Mouse (Mus musculus) cerebellum, adult 2 months (tissue): ENCODE data around the gene Gm49711. TPM values are rescaled to one million over a fixed set of nuclear protein-coding genes. Genes with fewer than 3 reads are reported as not detected.

Experiments used
- DNase-seq, 2 experiments: peaks; one replicate each; pipeline ENCODE4 v3.0.0; 2021
- H3K27ac ChIP-seq: fragments of 200-500 bp; 2 replicates; pipeline ENCODE4 v1.5.1; 2012; ENCODE audit warnings: low read length, control low read depth, inconsistent platforms; ENCODE audit not compliant: insufficient read depth
- H3K27me3 ChIP-seq: fragments of 200-500 bp; 2 replicates; pipeline ENCODE4 v1.6.1; 2012; ENCODE audit warnings: inconsistent platforms, mild to moderate bottlenecking, low read length, moderate library complexity; ENCODE audit not compliant: control insufficient read depth, insufficient read depth
- H3K4me1 ChIP-seq: fragments of 200-500 bp; 2 replicates; pipeline ENCODE4 v1.6.1; 2011; ENCODE audit warnings: low read length; ENCODE audit not compliant: control insufficient read depth, insufficient read depth
- H3K4me3 ChIP-seq: fragments of 200-500 bp; replicated peaks from 2 replicates; pipeline ENCODE3; 2011; ENCODE audit warnings: mild to moderate bottlenecking, low read depth, low read length, control low read depth; ENCODE audit not compliant: insufficient read depth
- CTCF ChIP-seq: fragments of 200-500 bp; IDR thresholded peaks from 2 replicates; pipeline ENCODE4 v1.5.1; 2011; ENCODE audit warnings: low read depth, mild to moderate bottlenecking, control low read depth, low read length, moderate library complexity, borderline replicate concordance; ENCODE audit not compliant: insufficient read depth
- POLR2A ChIP-seq: fragments of 200-500 bp; IDR thresholded peaks from 2 replicates; pipeline ENCODE4 v1.6.1; 2011; ENCODE audit warnings: low read length, control low read depth, borderline replicate concordance; ENCODE audit not compliant: insufficient read depth
- WGBS: fragments of 180-500 bp; shearing (Covaris S2); methylation state at CpG from one replicate; pipeline ENCODE4 v1.1.7; 2018; 5-methylcytosine and 5-hydroxymethylcytosine counted together
- polyA plus RNA-seq: library from polyadenylated mRNA; depleted of rRNA; stranded (reverse); fragments of >200 nt; gene quantifications from 2 replicates; pipeline ENCODE4 v1.2.3, GENCODE M21; 2012; rRNA removed

Gene Gm49711
- polyA plus RNA-seq = 0.38 TPM in 2 replicates

DNA sequence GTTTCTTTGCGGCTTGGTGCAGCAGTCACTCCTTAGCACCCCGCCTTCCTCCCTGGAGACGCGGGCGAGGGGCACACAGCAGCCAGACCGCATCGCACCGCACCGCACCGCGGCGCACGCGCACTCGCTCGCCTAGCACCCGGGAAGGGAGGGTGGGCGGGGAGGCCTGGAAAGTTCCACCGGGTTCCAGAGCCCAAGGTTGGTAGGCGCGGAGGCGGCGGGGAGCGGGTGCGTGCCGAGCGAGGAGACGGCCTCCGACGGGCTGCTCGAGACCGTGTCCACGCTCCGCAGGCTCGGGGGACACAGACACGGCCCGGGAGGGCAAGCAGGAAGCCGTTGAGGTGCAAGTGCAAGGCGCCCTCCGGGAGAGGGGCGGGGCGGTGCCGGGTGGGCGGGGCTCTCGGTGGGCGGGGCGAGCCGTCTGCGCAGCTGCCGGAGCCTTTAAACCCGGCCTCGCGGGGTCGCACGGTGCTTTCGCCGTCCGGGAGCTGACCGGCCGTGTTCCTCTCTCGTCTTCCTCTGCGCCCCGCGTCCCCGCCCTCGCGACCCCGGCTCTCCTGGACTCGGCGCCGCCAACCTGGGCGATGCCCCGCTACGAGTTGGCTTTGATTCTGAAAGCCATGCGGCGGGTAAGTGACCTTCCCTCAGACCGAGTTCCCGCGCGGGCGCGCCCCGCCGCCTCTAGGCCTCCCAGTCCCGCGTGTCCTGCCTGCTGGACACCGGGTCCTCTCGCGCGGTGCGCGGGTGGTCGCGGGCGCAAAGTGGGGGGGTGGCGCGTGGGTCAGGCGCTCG, at the start of gene Gm49711, which contains the start of the genes Mrps6 and Slc5a3:
Gm49711 (plus strand) TSS at position 465 of the 792 bp plus-strand sequence.
Mrps6 (plus strand) TSS at position 419 of the 792 bp plus-strand sequence.
Slc5a3 (plus strand) TSS at position 471 of the 792 bp plus-strand sequence.
- no peaks in the 10 kb centered on the region for H3K27me3 ChIP-seq
- TF ChIP-seq CTCF (no peak), POLR2A (peak; percentile 98)
- peak; percentile 87 to 94 for DNase-seq
- H3K4me3 ChIP-seq = peak within 1 kb of the TSS; percentile 98
- peak within 1 kb of the TSS; percentile 93 for H3K27ac ChIP-seq
- H3K4me1 ChIP-seq = peaks cover 6% of the 10 kb centered on the region
- WGBS = under 1% methylated on average over 95 of the region's 99 CpGs

DNA sequence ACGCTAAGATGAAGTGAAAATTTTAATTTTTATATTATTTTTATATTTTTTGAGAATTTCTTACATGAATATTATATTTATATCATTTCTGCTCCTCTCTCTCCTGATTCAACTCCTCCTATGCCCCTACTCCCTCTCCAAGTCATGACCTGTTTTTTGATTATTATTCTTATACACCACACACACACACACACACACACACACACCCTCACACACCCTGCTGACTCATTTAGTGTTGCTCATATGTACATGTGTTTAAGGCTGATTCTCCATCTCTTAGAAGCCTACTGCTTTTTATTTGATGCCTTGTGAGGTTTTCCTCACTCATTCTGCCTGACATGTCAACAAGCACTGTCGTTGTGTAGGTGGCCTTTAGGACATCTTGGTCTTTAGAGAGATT, 48.5 kb upstream of the Gm49711 start:
- no peaks in the 10 kb centered on the region for H3K4me1 ChIP-seq
- no peak for DNase-seq
- no peaks in the 10 kb centered on the region for H3K27me3 ChIP-seq
- 97% methylated on average over 2 of the region's 2 CpGs for WGBS
- H3K4me3 ChIP-seq = no peak overlapping the region
- TF ChIP-seq POLR2A (no peak), CTCF (no peak)
- no peak overlapping the region for H3K27ac ChIP-seq

DNA sequence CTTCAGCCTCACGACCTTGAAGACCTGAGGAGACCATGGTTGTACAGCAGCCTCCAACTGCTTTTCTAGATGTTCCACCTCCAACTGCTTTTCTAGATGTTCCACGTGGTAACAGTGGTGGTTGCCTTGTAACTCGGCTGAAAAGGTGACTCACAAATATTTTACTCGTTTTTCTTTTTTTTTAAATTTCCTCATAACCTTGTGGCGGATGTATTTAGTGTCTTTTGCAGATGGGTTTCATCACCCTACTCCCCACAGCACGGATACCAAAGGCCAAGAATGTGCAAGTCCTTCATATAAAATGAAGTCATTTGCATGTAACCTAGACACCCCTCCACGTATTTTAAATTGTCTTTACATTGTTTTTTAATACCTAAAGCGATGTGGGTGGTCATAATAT, 41.3 kb upstream of the Gm49711 start:
- 93% methylated on average over 8 of the region's 8 CpGs for WGBS
- Histone ChIP-seq H3K27ac (no peak overlapping the region), H3K4me3 (no peak overlapping the region), H3K27me3 (no peaks in the 10 kb centered on the region; the same call in 1 of the 2 replicates), H3K4me1 (no peaks in the 10 kb centered on the region)
- no peak for DNase-seq
- no peak for TF ChIP-seq POLR2A
- TF ChIP-seq CTCF = no peak

DNA sequence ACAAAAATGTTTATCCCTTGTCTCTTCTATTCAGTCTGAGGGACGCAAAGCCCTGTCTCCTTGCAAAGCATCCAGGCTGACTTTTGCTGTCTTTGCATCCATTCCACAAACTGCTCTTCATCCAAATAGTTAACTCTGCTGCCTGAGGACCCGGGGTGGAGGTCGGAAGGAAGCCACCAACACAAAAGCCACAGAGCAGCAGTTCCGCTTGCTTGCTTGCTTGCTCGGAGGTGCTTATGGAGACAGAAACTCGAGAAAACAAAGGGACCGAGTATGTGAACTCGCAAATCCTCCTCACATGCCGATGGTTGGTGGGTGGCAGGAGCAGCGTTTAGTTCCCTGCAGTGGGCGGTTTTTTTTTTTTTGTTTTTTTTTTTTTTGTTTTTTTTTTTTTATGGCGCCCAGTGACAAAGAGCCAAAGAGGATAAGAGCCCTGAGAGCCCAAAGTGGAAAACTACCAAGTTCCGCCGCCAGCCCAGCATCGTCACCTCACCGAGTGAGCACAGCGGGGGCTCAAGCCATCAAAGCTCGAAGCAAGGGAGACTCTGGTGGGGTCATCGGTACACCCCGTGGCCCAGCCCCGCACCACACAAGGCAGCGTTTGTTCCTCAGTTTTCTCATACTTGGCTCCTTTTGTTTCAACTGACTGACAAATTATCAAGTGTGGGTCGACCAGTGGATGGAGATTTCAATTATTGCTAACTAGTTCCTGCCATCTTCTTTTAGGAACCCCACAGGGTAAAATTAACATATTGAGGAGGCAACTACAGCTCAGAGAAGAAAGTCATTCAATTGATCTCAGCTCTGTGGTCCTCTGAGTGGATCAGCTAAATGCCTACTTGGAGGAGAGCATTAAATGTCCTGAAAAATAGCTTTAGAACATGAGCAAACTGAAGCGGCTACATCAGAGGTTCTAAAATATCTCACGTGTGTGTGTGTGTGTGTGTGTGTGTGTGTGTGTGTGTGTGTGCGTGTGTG, 38.7 kb upstream of the Gm49711 start:
- peak; percentile 50 to 51 for DNase-seq
- Histone ChIP-seq H3K4me3 (peak overlapping the region; percentile 39), H3K27ac (no peak overlapping the region), H3K27me3 (no peaks in the 10 kb centered on the region; the same call in 1 of the 2 replicates), H3K4me1 (no peaks in the 10 kb centered on the region; the same call in 1 of the 2 replicates)
- 9% methylated on average over 26 of the region's 26 CpGs for WGBS
- TF ChIP-seq POLR2A (no peak), CTCF (no peak)

DNA sequence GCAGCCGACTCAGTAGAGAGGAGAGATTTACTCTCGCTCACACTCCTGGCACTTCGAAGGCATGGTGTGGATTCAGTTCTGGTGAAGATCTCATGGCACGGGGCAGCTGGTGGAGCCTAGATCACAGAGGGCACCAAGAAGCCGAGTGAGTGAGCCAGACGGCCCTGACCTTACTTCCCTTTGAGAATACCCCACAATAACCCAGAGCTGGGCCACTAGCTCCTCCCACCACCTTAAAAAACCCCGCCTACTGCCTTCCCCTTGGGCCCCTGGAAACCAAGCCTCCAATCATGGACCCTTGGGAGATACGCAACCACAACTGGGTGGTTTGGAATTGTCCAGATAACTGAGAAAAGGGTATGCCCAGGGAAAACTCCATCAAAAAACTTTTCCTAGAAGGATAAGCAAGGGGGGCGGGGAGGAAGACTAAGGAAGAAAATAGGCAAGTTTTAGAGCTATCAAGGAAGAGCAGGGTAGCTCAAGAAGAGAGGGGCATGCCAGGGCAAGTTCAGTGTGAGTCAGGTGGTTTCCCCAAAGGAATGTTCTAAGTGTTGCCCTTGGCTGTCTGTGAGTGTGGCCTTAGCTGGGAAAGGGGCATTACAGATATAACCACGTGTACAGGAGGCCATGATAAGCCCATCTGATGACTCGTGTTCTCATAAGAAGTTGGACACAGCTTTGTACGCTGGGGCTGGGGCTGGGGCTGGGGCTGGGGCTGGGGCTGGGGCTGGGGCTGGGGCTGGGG, 36.3 kb upstream of the Gm49711 start:
- TF ChIP-seq CTCF (no peak), POLR2A (no peak)
- H3K27me3 ChIP-seq = no peaks in the 10 kb centered on the region; the same call in 1 of the 2 replicates
- H3K27ac ChIP-seq = no peak overlapping the region
- no peak for DNase-seq
- H3K4me3 ChIP-seq = no peak overlapping the region
- WGBS = 84% methylated on average over 12 of the region's 12 CpGs
- no peaks in the 10 kb centered on the region; the same call in 1 of the 2 replicates for H3K4me1 ChIP-seq

DNA sequence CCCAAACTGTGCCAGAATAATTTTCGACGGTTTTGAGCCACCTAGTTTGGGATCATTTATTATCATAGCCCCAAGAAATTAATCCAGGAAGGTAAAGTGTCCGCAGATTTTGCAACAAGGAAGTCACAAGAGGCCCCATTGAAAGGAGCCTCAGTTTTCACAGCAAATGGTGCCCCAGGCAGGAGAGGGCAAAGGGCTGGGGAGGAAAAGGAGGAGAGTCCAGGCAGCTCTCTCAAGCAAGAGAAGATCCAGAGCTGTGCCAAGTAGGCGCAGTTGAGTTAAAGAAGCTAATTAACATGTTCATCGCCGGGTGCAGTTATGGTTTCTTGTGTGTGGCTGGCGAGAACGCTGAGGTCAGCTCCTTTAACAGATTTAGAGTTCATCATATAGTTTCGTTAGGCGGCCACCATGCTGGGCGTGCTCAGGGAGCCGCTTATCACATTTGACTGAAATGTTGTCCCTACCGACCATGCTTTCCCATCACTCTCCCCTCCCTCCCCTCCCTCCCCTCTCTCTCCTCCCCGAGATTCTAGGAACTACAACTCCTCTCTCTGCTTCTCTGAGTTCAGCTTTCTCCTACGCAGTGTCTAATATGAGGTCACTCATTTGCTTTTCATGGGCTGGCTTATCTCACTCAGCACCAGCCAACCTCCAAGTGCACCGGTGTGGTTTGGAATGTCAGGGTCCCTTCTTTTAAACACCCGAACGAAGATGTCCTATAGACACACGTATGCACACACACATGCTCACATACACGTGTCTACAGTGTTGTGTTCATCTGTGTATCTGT, 35.4 kb upstream of the Gm49711 start:
- TF ChIP-seq CTCF (no peak), POLR2A (no peak)
- Histone ChIP-seq H3K4me1 (no peaks in the 10 kb centered on the region; the same call in 1 of the 2 replicates), H3K4me3 (no peak overlapping the region), H3K27ac (no peak overlapping the region), H3K27me3 (no peaks in the 10 kb centered on the region; the same call in 1 of the 2 replicates)
- 49% methylated on average over 20 of the region's 20 CpGs for WGBS
- no peak for DNase-seq

DNA sequence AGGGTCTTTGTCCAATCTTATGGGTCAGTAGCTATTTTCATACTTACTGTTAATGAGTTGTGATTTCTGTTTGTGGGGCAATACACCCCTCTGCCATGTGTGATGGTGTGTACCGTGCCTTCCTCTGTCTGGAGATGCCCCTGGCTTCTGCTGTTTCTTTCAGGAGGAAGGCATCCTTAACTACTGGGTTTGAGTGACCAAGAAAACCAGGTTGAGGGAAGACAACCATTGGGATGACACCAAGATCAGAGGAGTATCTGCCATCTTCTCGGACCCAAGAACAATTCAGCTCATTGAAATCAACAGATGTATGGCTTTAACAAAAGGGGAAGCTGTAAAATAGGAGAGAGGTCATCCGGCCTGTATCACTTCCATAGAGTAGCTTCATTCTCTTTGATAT, 24.8 kb upstream of the Gm49711 start:
- no peak for DNase-seq
- TF ChIP-seq CTCF (no peak), POLR2A (no peak)
- H3K4me1 ChIP-seq = no peaks in the 10 kb centered on the region
- H3K27ac ChIP-seq = no peak overlapping the region
- H3K27me3 ChIP-seq = no peaks in the 10 kb centered on the region
- 83% methylated on average over 3 of the region's 3 CpGs for WGBS
- H3K4me3 ChIP-seq = no peak overlapping the region
